Mouse (Mus musculus): Measurements from ENCODE around the gene Rictor. TPM values are rescaled to one million over a fixed set of nuclear protein-coding genes. Genes with fewer than 3 reads are reported as not detected.
A peak's percentile ranks its signal among the peaks of the same experiment; 100 is the strongest.

The Rictor gene
- 47.4 and 49.0 TPM in 2 replicates for polyA plus RNA-seq (2014; fragmentation: Nextera tagmentation; extraction: Ambion mirVana)

- Histone ChIP-seq H3K4me2 (ENCODE audit: low read depth, severe bottlenecking) (peak within 1 kb of the TSS; percentile 75), H3K9me3 (ENCODE audit: control insufficient read depth, low read length) (no peaks in the 10 kb centered on the region), H3K4me3 (ENCODE audit: low read depth, low read length) (peak within 1 kb of the TSS; percentile 91), H3K27me3 (ENCODE audit: control insufficient read depth, insufficient read depth, low read length) (no peaks in the 10 kb centered on the region), H3K4me1 (ENCODE audit: control insufficient read depth, insufficient read depth, low read length) (peaks cover 7% of the 10 kb centered on the region; the same call in 1 of the 2 replicates), H3K36me3 (ENCODE audit: control insufficient read depth, insufficient read depth, low read length) (no peaks in the 10 kb centered on the region), H3K9ac (ENCODE audit: low read length) (peak within 1 kb of the TSS; percentile 91), H3K27ac (replicated peaks; ENCODE audit: low read depth, low read length) (peak within 1 kb of the TSS; percentile 84)
- WGBS = under 1% methylated on average over 53 of the region's 82 CpGs
- ATAC-seq (ENCODE audit: insufficient number of reproducible peaks, low FRiP score, low TSS enrichment, low read depth) (peak; percentile 82), DNase-seq (ENCODE audit: low spot score) (peak; percentile 91)
Observed at GRCm38 (mm10) chr15:6707936-6708525, at the start of gene Rictor. Gene Rictor, plus strand, starts transcription at chr15:6708379.

- 32% methylated on average over 3 of the region's 3 CpGs for WGBS
- H3K4me2 ChIP-seq (ENCODE audit: low read depth, severe bottlenecking) = no peak overlapping the region
- no peak overlapping the region for H3K9ac ChIP-seq (ENCODE audit: low read length)
- H3K27me3 ChIP-seq (ENCODE audit: control insufficient read depth, insufficient read depth, low read length) = no peaks in the 10 kb centered on the region
- H3K4me3 ChIP-seq (ENCODE audit: low read depth, low read length) = no peak overlapping the region
- no peak for ATAC-seq (ENCODE audit: insufficient number of reproducible peaks, low FRiP score, low TSS enrichment, low read depth)
- DNase-seq (ENCODE audit: low spot score) = no peak
- no peaks in the 10 kb centered on the region for H3K36me3 ChIP-seq (ENCODE audit: control insufficient read depth, insufficient read depth, low read length)
- no peaks in the 10 kb centered on the region for H3K9me3 ChIP-seq (ENCODE audit: control insufficient read depth, low read length)
- no peaks in the 10 kb centered on the region for H3K4me1 ChIP-seq (ENCODE audit: control insufficient read depth, insufficient read depth, low read length)
- no peak overlapping the region for H3K27ac ChIP-seq (replicated peaks; ENCODE audit: low read depth, low read length)
Observed at GRCm38 (mm10) chr15:6661951-6662350, 46.2 kb upstream of the Rictor start.

GRCm38 (mm10) chr15:6663991-6664390 is 44.2 kb upstream of the Rictor start:
- DNase-seq (ENCODE audit: low spot score) (no peak), ATAC-seq (ENCODE audit: insufficient number of reproducible peaks, low FRiP score, low TSS enrichment, low read depth) (no peak)
- Histone ChIP-seq H3K4me3 (ENCODE audit: low read depth, low read length) (no peak overlapping the region), H3K27me3 (ENCODE audit: control insufficient read depth, insufficient read depth, low read length) (no peaks in the 10 kb centered on the region), H3K9me3 (ENCODE audit: control insufficient read depth, low read length) (no peaks in the 10 kb centered on the region), H3K9ac (ENCODE audit: low read length) (no peak overlapping the region), H3K36me3 (ENCODE audit: control insufficient read depth, insufficient read depth, low read length) (no peaks in the 10 kb centered on the region), H3K4me2 (ENCODE audit: low read depth, severe bottlenecking) (no peak overlapping the region), H3K27ac (replicated peaks; ENCODE audit: low read depth, low read length) (no peak overlapping the region), H3K4me1 (ENCODE audit: control insufficient read depth, insufficient read depth, low read length) (no peaks in the 10 kb centered on the region)
- WGBS = 64% methylated on average over 7 of the region's 7 CpGs

- Histone ChIP-seq H3K27ac (replicated peaks; ENCODE audit: low read depth, low read length) (no peak overlapping the region), H3K4me1 (ENCODE audit: control insufficient read depth, insufficient read depth, low read length) (no peaks in the 10 kb centered on the region), H3K9ac (ENCODE audit: low read length) (no peak overlapping the region), H3K36me3 (ENCODE audit: control insufficient read depth, insufficient read depth, low read length) (no peaks in the 10 kb centered on the region), H3K9me3 (ENCODE audit: control insufficient read depth, low read length) (no peaks in the 10 kb centered on the region), H3K27me3 (ENCODE audit: control insufficient read depth, insufficient read depth, low read length) (no peaks in the 10 kb centered on the region), H3K4me3 (ENCODE audit: low read depth, low read length) (no peak overlapping the region), H3K4me2 (ENCODE audit: low read depth, severe bottlenecking) (no peak overlapping the region)
- 64% methylated on average over 5 of the region's 5 CpGs for WGBS
- no peak for DNase-seq (ENCODE audit: low spot score)
- ATAC-seq (ENCODE audit: insufficient number of reproducible peaks, low FRiP score, low TSS enrichment, low read depth) = no peak
Observed at GRCm38 (mm10) chr15:6666072-6666471, 42.1 kb upstream of the Rictor start.

GRCm38 (mm10) chr15:6668793-6669437 is 39.3 kb upstream of the Rictor start:
- ATAC-seq (ENCODE audit: insufficient number of reproducible peaks, low FRiP score, low TSS enrichment, low read depth) (no peak), DNase-seq (ENCODE audit: low spot score) (no peak)
- Histone ChIP-seq H3K4me1 (ENCODE audit: control insufficient read depth, insufficient read depth, low read length) (no peaks in the 10 kb centered on the region), H3K4me2 (ENCODE audit: low read depth, severe bottlenecking) (no peak overlapping the region), H3K27me3 (ENCODE audit: control insufficient read depth, insufficient read depth, low read length) (no peaks in the 10 kb centered on the region), H3K27ac (replicated peaks; ENCODE audit: low read depth, low read length) (no peak overlapping the region), H3K36me3 (ENCODE audit: control insufficient read depth, insufficient read depth, low read length) (no peaks in the 10 kb centered on the region), H3K9ac (ENCODE audit: low read length) (no peak overlapping the region), H3K9me3 (ENCODE audit: control insufficient read depth, low read length) (no peaks in the 10 kb centered on the region), H3K4me3 (ENCODE audit: low read depth, low read length) (no peak overlapping the region)
- WGBS = 21% methylated on average over 14 of the region's 14 CpGs

GRCm38 (mm10) chr15:6678479-6678878 is 29.7 kb upstream of the Rictor start:
- no peak overlapping the region for H3K9ac ChIP-seq (ENCODE audit: low read length)
- H3K36me3 ChIP-seq (ENCODE audit: control insufficient read depth, insufficient read depth, low read length) = no peaks in the 10 kb centered on the region
- DNase-seq (ENCODE audit: low spot score) (no peak), ATAC-seq (ENCODE audit: insufficient number of reproducible peaks, low FRiP score, low TSS enrichment, low read depth) (no peak)
- H3K27me3 ChIP-seq (ENCODE audit: control insufficient read depth, insufficient read depth, low read length) = no peaks in the 10 kb centered on the region
- no peaks in the 10 kb centered on the region for H3K4me1 ChIP-seq (ENCODE audit: control insufficient read depth, insufficient read depth, low read length)
- no peaks in the 10 kb centered on the region for H3K9me3 ChIP-seq (ENCODE audit: control insufficient read depth, low read length)
- no peak overlapping the region for H3K4me2 ChIP-seq (ENCODE audit: low read depth, severe bottlenecking)
- no peak overlapping the region for H3K27ac ChIP-seq (replicated peaks; ENCODE audit: low read depth, low read length)
- H3K4me3 ChIP-seq (ENCODE audit: low read depth, low read length) = no peak overlapping the region
- WGBS = 83% methylated on average over 2 of the region's 2 CpGs

- Histone ChIP-seq H3K36me3 (ENCODE audit: control insufficient read depth, insufficient read depth, low read length) (no peaks in the 10 kb centered on the region), H3K4me3 (ENCODE audit: low read depth, low read length) (no peak overlapping the region), H3K4me2 (ENCODE audit: low read depth, severe bottlenecking) (no peak overlapping the region), H3K27me3 (ENCODE audit: control insufficient read depth, insufficient read depth, low read length) (no peaks in the 10 kb centered on the region), H3K4me1 (ENCODE audit: control insufficient read depth, insufficient read depth, low read length) (no peaks in the 10 kb centered on the region), H3K9ac (ENCODE audit: low read length) (no peak overlapping the region), H3K9me3 (ENCODE audit: control insufficient read depth, low read length) (no peaks in the 10 kb centered on the region), H3K27ac (replicated peaks; ENCODE audit: low read depth, low read length) (no peak overlapping the region)
- ATAC-seq (ENCODE audit: insufficient number of reproducible peaks, low FRiP score, low TSS enrichment, low read depth) (no peak), DNase-seq (ENCODE audit: low spot score) (no peak)
- WGBS = 64% methylated on average over 2 of the region's 2 CpGs
Observed at GRCm38 (mm10) chr15:6702164-6702563, 6.0 kb upstream of the Rictor start.

GRCm38 (mm10) chr15:6705351-6705901 is 2.8 kb upstream of the Rictor start:
- Histone ChIP-seq H3K9me3 (ENCODE audit: control insufficient read depth, low read length) (no peaks in the 10 kb centered on the region), H3K4me1 (ENCODE audit: control insufficient read depth, insufficient read depth, low read length) (peaks cover 5% of the 10 kb centered on the region; the same call in 1 of the 2 replicates), H3K36me3 (ENCODE audit: control insufficient read depth, insufficient read depth, low read length) (no peaks in the 10 kb centered on the region), H3K27me3 (ENCODE audit: control insufficient read depth, insufficient read depth, low read length) (no peaks in the 10 kb centered on the region), H3K9ac (ENCODE audit: low read length) (no peak overlapping the region), H3K27ac (replicated peaks; ENCODE audit: low read depth, low read length) (no peak overlapping the region), H3K4me2 (ENCODE audit: low read depth, severe bottlenecking) (no peak overlapping the region), H3K4me3 (ENCODE audit: low read depth, low read length) (no peak overlapping the region)
- ATAC-seq (ENCODE audit: insufficient number of reproducible peaks, low FRiP score, low TSS enrichment, low read depth) = no peak
- DNase-seq (ENCODE audit: low spot score) = no peak
- WGBS = 34% methylated on average over 7 of the region's 7 CpGs
